Mouse (Mus musculus) heart, embryonic 16.5 days (tissue): ENCODE data around the gene Serpinf2. TPM values are rescaled to one million over a fixed set of nuclear protein-coding genes. Genes with fewer than 3 reads are reported as not detected.

Experiments
- ATAC-seq: fragments of 200-750 bp; cut with Nextera tagmentation; replicated peaks from 2 replicates; pipeline ENCODE4 v1.8.0; 2017; ENCODE audit warnings: moderate number of reproducible peaks; ENCODE audit not compliant: insufficient read depth, low FRiP score; ENCODE audit errors: extremely low read depth
- H3K27ac ChIP-seq: fragments of 300-500 bp; sonication (generic); 2 replicates; pipeline ENCODE4 v1.5.1; 2014; ENCODE audit warnings: mild to moderate bottlenecking, low read length, control low read depth, moderate library complexity
- H3K27me3 ChIP-seq: fragments of 300-500 bp; sonication (generic); 2 replicates; pipeline ENCODE4 v1.6.1; 2014; ENCODE audit warnings: low read length, mixed read lengths; ENCODE audit not compliant: control insufficient read depth, insufficient read depth
- H3K36me3 ChIP-seq: fragments of 300-500 bp; sonication (generic); 2 replicates; pipeline ENCODE4 v1.6.1; 2014; ENCODE audit not compliant: control insufficient read depth, insufficient read depth
- H3K4me1 ChIP-seq: fragments of 300-500 bp; sonication (generic); 2 replicates; pipeline ENCODE4 v1.6.1; 2014; ENCODE audit warnings: low read length, mixed read lengths; ENCODE audit not compliant: control insufficient read depth, insufficient read depth
- H3K4me2 ChIP-seq: fragments of 300-500 bp; sonication (generic); 2 replicates; pipeline ENCODE4 v1.6.1; 2014; ENCODE audit warnings: low read depth, mild to moderate bottlenecking, control low read depth, low read length
- H3K4me3 ChIP-seq: fragments of 300-500 bp; sonication (generic); 2 replicates; pipeline ENCODE4 v1.5.1; 2014; ENCODE audit warnings: mild to moderate bottlenecking, control low read depth, low read length
- H3K9ac ChIP-seq: fragments of 300-500 bp; sonication (generic); 2 replicates; pipeline ENCODE4 v1.6.1; 2014; ENCODE audit warnings: low read length, control low read depth
- H3K9me3 ChIP-seq: fragments of 300-500 bp; sonication (generic); replicated peaks from 2 replicates; pipeline ENCODE4 v1.6.1; 2016; ENCODE audit warnings: low read length; ENCODE audit not compliant: control insufficient read depth
- WGBS: fragments of 180-500 bp; shearing (Covaris S2); extraction: QIAGEN DNeasy Blood & Tissue Kit; methylation state at CpG from one replicate; pipeline ENCODE4 v1.1.7; 2014; 5-methylcytosine and 5-hydroxymethylcytosine counted together
- polyA plus RNA-seq: library from polyadenylated mRNA; unstranded; fragments of >200 nt; fragmentation: Nextera tagmentation; extraction: Ambion mirVana; gene quantifications from 2 replicates; pipeline ENCODE4 v1.2.1, GENCODE M21; 2015

Gene Serpinf2
- polyA plus RNA-seq, 1 experiment from 2014 or later, result 0.75 TPM

- no peak overlapping the region for H3K27ac ChIP-seq
- no peaks in the 10 kb centered on the region for H3K9me3 ChIP-seq
- no peaks in the 10 kb centered on the region for H3K36me3 ChIP-seq
- H3K4me2 ChIP-seq, result no peak overlapping the region
- H3K4me1 ChIP-seq, result peaks cover 2% of the 10 kb centered on the region; the same call in 1 of the 2 replicates
- WGBS, result 84% methylated on average over 7 of the region's 7 CpGs
- no peaks in the 10 kb centered on the region for H3K27me3 ChIP-seq
- no peak overlapping the region for H3K9ac ChIP-seq
- ATAC-seq, result no peak
- no peak overlapping the region for H3K4me3 ChIP-seq
These were observed 28.8 kb downstream of the Serpinf2 start for GRCm38 (mm10) chr11:75410591-75410990.

GRCm38 (mm10) chr11:75409679-75410575 lies 29.5 kb downstream of the Serpinf2 start:
- H3K9me3 ChIP-seq, result no peaks in the 10 kb centered on the region
- WGBS, result 70% methylated on average over 17 of the region's 17 CpGs
- H3K9ac ChIP-seq, result no peak overlapping the region
- H3K4me3 ChIP-seq, result no peak overlapping the region
- H3K4me1 ChIP-seq, result no peaks in the 10 kb centered on the region; the same call in 1 of the 2 replicates
- H3K36me3 ChIP-seq, result no peaks in the 10 kb centered on the region
- no peak for ATAC-seq
- no peak overlapping the region for H3K4me2 ChIP-seq
- no peaks in the 10 kb centered on the region for H3K27me3 ChIP-seq
- no peak overlapping the region; the same call in 1 of the 2 replicates for H3K27ac ChIP-seq

- WGBS, result 42% methylated on average over 3 of the region's 3 CpGs
- no peak for ATAC-seq
- H3K4me3 ChIP-seq, result no peak overlapping the region
These were observed 32.5 kb downstream of the Serpinf2 start for GRCm38 (mm10) chr11:75406865-75407264.

DNA sequence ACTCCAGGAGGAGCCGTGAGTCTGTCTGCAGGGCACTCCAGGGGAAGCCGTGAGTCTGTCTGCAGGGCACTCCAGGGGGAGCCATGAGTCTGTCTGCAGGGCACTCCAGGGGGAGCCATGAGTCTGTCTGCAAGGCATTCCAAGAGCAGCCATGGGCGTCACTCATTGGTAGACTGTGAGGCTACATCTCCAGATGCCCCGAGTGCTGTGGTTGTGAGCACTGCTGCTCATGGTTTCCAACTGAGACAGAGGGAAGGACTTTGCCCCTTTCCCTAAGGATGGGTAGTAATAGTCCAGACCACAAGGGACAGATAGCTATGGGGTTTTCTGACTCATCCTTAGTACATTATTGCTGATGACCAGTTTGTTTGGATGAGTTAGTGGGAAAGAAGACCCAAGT lies 33.3 kb downstream of the Serpinf2 start:
- H3K9me3 ChIP-seq, result no peaks in the 10 kb centered on the region
- no peak overlapping the region for H3K4me2 ChIP-seq
- no peak overlapping the region for H3K4me3 ChIP-seq
- H3K36me3 ChIP-seq, result no peaks in the 10 kb centered on the region; the same call in 1 of the 2 replicates
- H3K27me3 ChIP-seq, result no peaks in the 10 kb centered on the region
- H3K4me1 ChIP-seq, result peaks cover 7% of the 10 kb centered on the region; the same call in 1 of the 2 replicates
- H3K27ac ChIP-seq, result no peak overlapping the region
- no peak for ATAC-seq
- H3K9ac ChIP-seq, result no peak overlapping the region
- 68% methylated on average over 4 of the region's 4 CpGs for WGBS

More at GRCm38 (mm10) chr11:75406865-75407264, 32.5 kb downstream of the Serpinf2 start:
- Histone ChIP-seq H3K27me3 (no peaks in the 10 kb centered on the region), H3K4me2 (no peak overlapping the region), H3K36me3 (no peaks in the 10 kb centered on the region), H3K9me3 (no peaks in the 10 kb centered on the region), H3K4me1 (peaks cover 7% of the 10 kb centered on the region; the same call in 1 of the 2 replicates), H3K27ac (no peak overlapping the region), H3K9ac (no peak overlapping the region)

DNA sequence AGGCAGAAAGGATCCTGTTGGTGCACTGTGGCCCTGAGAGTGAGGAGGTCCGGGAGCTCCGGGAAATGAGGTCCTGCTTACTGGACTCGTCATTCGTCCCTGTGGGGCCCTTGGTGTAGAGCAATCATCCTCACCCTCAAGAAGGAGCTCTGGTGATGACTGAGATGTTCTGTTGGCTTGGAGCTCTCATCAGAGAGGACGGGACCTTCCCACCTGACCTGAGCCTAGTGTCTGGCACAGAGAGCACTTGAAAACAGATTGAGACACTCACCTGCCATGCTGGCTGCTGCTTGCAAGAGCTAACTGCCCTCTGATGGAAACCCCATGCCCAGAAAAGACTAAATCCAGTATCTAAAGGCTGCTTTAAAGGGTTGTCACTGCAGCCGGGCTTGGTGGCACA lies 34.6 kb downstream of the Serpinf2 start:
- no peak for ATAC-seq
- 83% methylated on average over 6 of the region's 6 CpGs for WGBS
- peaks cover 7% of the 10 kb centered on the region; the same call in 1 of the 2 replicates for H3K4me1 ChIP-seq

GRCm38 (mm10) chr11:75403301-75404052 lies 35.9 kb downstream of the Serpinf2 start:
- peak overlapping the region; percentile 64 for H3K27ac ChIP-seq
- no peak overlapping the region for H3K4me2 ChIP-seq
- H3K27me3 ChIP-seq, result no peaks in the 10 kb centered on the region
- peaks cover 7% of the 10 kb centered on the region; the same call in 1 of the 2 replicates for H3K4me1 ChIP-seq
- WGBS, result 55% methylated on average over 6 of the region's 6 CpGs
- no peaks in the 10 kb centered on the region for H3K9me3 ChIP-seq
- no peaks in the 10 kb centered on the region; the same call in 1 of the 2 replicates for H3K36me3 ChIP-seq
- H3K9ac ChIP-seq, result no peak overlapping the region
- ATAC-seq, result no peak
- H3K4me3 ChIP-seq, result no peak overlapping the region

More for the DNA sequence above, 34.6 kb downstream of the Serpinf2 start:
- Histone ChIP-seq H3K27ac (no peak overlapping the region), H3K4me3 (no peak overlapping the region), H3K9me3 (no peaks in the 10 kb centered on the region), H3K9ac (no peak overlapping the region), H3K36me3 (no peaks in the 10 kb centered on the region; the same call in 1 of the 2 replicates), H3K27me3 (no peaks in the 10 kb centered on the region), H3K4me2 (no peak overlapping the region)

DNA sequence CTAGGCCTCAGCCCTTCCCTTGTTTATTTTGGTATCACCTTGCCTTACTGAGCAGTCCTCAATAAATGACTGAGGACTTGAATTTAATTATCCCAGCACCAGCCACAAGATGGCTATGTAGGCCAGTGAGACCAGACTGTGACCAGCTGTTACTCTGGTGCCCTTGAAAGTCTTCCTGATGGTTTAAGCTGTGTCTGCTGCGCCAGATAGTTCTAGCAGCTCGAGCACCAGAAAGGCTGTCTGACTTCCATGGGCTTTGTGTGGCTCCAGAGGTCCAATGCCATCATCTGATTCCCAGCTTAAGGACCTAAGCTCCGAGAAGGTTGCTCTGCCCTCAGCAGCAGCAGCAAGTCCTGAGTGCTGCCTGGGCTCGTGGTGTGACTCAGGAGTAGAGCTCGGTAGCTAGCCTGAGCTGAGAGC lies 37.1 kb downstream of the Serpinf2 start:
- peak; percentile 71; the same call in 1 of the 2 replicates for ATAC-seq
- Histone ChIP-seq H3K27ac (peak overlapping the region; percentile 74), H3K4me1 (peaks cover 14% of the 10 kb centered on the region), H3K9ac (peak overlapping the region; percentile 43), H3K9me3 (no peaks in the 10 kb centered on the region), H3K27me3 (no peaks in the 10 kb centered on the region), H3K4me3 (no peak overlapping the region), H3K36me3 (no peaks in the 10 kb centered on the region; the same call in 1 of the 2 replicates), H3K4me2 (no peak overlapping the region)
- WGBS, result 39% methylated on average over 5 of the region's 5 CpGs

DNA sequence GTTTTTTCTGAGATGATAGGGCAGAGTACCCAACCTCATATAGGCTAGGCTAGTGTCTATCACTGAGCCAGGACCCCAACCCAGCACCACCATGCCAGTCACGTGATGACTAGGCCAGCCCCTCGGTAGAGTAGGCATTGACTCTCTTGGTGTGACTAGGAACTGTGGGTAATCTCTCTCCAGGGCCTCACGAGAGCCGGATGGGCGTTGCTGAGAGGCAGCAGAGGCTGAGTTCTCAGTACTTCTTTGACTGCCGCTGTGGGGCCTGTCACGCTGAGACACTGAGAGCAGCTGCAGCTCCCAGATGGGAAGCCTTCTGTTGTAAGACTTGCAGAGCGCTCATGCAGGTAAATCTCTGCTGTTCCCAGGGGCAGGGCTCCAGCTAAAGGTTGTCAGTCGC lies 39.3 kb downstream of the Serpinf2 start:
- ATAC-seq, result no peak
- Histone ChIP-seq H3K9me3 (no peaks in the 10 kb centered on the region), H3K9ac (no peak overlapping the region), H3K4me3 (no peak overlapping the region), H3K4me1 (peaks cover 17% of the 10 kb centered on the region), H3K4me2 (no peak overlapping the region), H3K27me3 (no peaks in the 10 kb centered on the region), H3K36me3 (no peaks in the 10 kb centered on the region; the same call in 1 of the 2 replicates), H3K27ac (no peak overlapping the region)
- WGBS, result 73% methylated on average over 9 of the region's 9 CpGs
